Mouse (Mus musculus) megakaryocyte, embryonic 14.5 days (primary cell): Measurements from ENCODE around the gene Ece2. TPM values are rescaled to one million over a fixed set of nuclear protein-coding genes. Genes with fewer than 3 reads are reported as not detected.

ENCODE experiments used
- H3K27me3 ChIP-seq: replicated peaks from 2 replicates; pipeline ENCODE3; 2012; ENCODE audit warnings: inconsistent platforms
- H3K36me3 ChIP-seq: replicated peaks from 2 replicates; pipeline ENCODE3; 2012; ENCODE audit warnings: low read length, inconsistent platforms, mixed read lengths
- H3K4me1 ChIP-seq: 2 replicates; pipeline ENCODE4 v1.6.1; 2012; ENCODE audit warnings: inconsistent platforms
- H3K4me3 ChIP-seq: replicated peaks from 2 replicates; pipeline ENCODE3; 2012; ENCODE audit warnings: moderate library complexity, mild to moderate bottlenecking, inconsistent platforms
- H3K9me3 ChIP-seq: 2 replicates; pipeline ENCODE4 v1.6.1; 2012; ENCODE audit warnings: inconsistent platforms
- FLI1 ChIP-seq: IDR thresholded peaks from 2 replicates; pipeline ENCODE4 v1.6.1; 2012; ENCODE audit warnings: low read length, inconsistent platforms, mixed read lengths
- GATA1 ChIP-seq: IDR thresholded peaks from 3 replicates; pipeline ENCODE4 v1.6.1; 2012; ENCODE audit warnings: mixed read lengths, low read length, inconsistent platforms, borderline replicate concordance
- polyA plus RNA-seq: library from polyadenylated mRNA; stranded (reverse); fragments of >175 nt; gene quantifications from 2 replicates; pipeline ENCODE4 v1.2.3, GENCODE M21; 2012; ENCODE audit warnings: low replicate concordance; ENCODE audit not compliant: insufficient read depth

Ece2 gene
- polyA plus RNA-seq, 1 experiment = not detected

- Histone ChIP-seq H3K4me1 (peaks cover 48% of the 10 kb centered on the region), H3K4me3 (no peak overlapping the region), H3K9me3 (no peaks in the 10 kb centered on the region), H3K36me3 (peaks cover 68% of the 10 kb centered on the region), H3K27me3 (peaks cover 14% of the 10 kb centered on the region)
- no peak for TF ChIP-seq GATA1
- TF ChIP-seq FLI1 = no peak
These were observed 62.0 kb downstream of the Ece2 start for GRCm38 (mm10) chr16:20691617-20692016.

DNA sequence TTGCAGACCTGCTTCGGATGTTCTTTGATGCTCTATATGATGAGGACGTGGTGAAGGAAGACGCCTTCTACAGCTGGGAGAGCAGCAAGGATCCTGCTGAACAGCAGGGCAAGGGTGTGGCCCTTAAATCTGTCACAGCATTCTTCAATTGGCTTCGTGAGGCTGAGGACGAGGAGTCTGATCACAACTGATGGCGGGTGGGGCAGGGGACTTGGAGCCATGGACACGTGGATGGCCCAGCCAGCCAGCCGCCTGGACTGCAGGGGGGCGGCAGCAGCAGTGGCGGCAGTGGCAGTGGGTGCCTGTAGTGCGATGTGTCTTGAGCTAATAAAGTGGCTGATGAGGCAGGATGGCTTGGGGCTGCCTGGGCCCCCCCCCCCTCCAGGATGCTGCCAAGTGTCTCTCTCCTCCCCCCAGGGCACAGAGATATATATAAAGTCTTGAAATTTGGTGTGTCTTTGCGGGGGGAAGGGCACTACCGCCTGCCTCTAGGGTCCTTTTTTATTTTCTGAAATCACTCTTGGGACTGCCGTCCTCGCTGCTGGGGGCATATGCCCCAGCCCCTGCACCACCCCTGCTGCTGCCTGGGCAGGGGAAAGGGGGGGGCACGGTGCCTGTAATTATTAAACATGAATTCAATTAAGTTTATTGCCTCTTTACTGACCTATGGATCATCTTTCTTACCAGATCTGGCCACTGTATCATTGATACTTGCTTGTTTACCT is 62.8 kb downstream of the Ece2 start:
- Histone ChIP-seq H3K27me3 (peaks cover 16% of the 10 kb centered on the region), H3K4me3 (peak overlapping the region; percentile 16), H3K36me3 (peaks cover 60% of the 10 kb centered on the region), H3K9me3 (no peaks in the 10 kb centered on the region), H3K4me1 (peaks cover 48% of the 10 kb centered on the region)
- no peak for TF ChIP-seq GATA1

DNA sequence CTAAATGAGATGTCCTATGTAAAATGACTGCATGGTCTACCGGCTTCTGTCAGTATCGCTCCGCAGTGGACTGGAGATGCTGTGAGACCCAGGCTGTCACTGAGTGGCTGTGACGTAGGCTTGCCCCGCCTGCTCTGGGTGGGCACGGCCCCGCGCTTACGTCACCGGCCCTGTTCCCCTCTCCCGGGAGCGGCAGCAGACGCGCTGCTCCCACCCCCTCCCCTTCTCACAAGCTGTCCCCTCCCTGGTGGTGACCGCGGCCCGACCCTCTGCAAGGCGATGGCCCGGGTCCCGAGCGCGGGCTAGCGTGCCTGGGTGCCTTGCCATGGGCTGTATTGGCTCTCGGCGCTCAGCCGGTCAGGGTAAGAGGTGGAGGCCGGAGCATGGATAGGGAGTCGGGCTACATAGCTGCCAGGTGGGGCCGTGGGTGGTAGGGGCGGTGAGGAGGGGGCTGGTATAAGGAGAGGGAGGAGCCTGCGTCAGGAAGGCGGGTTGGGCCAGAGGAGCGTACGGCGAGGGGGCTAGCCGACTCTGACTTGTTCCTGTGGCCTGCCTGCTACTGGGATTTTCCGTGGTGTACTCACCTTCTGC is 63.6 kb downstream of the Ece2 start, which contains the start of gene Fam131a:
Gene Fam131a (plus strand): TSS at position 131 of the 591 bp plus-strand sequence.
- TF ChIP-seq GATA1 = no peak
- TF ChIP-seq FLI1 = no peak
- Histone ChIP-seq H3K27me3 (peaks cover 19% of the 10 kb centered on the region), H3K9me3 (no peaks in the 10 kb centered on the region), H3K36me3 (peaks cover 52% of the 10 kb centered on the region), H3K4me3 (peak within 1 kb of the TSS; percentile 90), H3K4me1 (peaks cover 48% of the 10 kb centered on the region)

GRCm38 (mm10) chr16:20694781-20695180 is 65.2 kb downstream of the Ece2 start:
- Histone ChIP-seq H3K36me3 (peaks cover 48% of the 10 kb centered on the region), H3K9me3 (no peaks in the 10 kb centered on the region), H3K27me3 (peaks cover 30% of the 10 kb centered on the region), H3K4me1 (peaks cover 50% of the 10 kb centered on the region), H3K4me3 (peak overlapping the region; percentile 89)
- TF ChIP-seq GATA1 (no peak), FLI1 (no peak)

DNA sequence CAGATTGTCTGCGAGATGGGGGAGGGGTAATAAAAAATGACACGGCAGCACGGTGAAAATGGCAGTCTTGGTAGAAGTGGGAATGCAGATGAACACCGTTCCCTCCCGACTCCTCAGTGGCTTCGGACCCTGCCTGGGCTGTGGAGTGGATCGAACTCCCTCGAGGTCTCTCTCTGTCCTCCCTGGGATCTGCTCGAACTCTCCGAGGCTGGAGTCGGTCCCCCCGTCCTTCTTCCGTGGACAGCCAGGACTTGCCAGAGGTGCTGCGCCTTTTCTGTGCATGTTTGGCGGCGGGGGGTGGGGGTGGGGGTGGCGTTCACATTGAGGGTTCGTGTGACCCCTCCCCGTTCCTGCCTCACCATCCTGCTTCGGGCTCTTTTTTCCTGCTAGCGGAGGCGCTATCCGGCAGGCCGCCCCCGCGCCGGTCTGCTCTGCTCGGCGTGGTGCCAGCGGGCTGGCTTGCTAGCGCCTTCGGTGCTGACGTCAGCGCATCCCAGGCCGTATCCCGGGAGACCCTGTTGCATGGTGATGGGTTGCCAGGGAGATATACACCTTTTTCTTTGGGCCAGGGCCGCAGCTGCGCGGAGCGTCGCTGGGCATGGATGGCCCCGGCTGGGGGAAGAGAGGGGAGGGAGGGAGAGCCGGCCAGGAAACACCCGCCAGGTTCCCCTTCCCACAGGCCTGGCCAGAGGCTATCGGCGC is 66.1 kb downstream of the Ece2 start:
- TF ChIP-seq GATA1 (no peak), FLI1 (no peak)
- peaks cover 44% of the 10 kb centered on the region for H3K36me3 ChIP-seq
- peak overlapping the region; percentile 89 for H3K4me3 ChIP-seq
- H3K4me1 ChIP-seq = peaks cover 48% of the 10 kb centered on the region
- no peaks in the 10 kb centered on the region for H3K9me3 ChIP-seq
- H3K27me3 ChIP-seq = peaks cover 35% of the 10 kb centered on the region

Other genes with a start within 250 kb of the Ece2 start
- 5.3 and 17.1 TPM in 2 replicates for gene Abcc5, start 203.4 kb upstream of the Ece2 start, polyA plus RNA-seq
- 5.9 and 9.1 TPM in 2 replicates for gene Eif2b5, start 131.0 kb upstream of the Ece2 start, polyA plus RNA-seq
- gene Dvl3, start 112.8 kb upstream of the Ece2 start, polyA plus RNA-seq = 21.1 and 45.9 TPM in 2 replicates
- gene Ap2m1, start 94.3 kb upstream of the Ece2 start, polyA plus RNA-seq = 49.0 and 228 TPM in 2 replicates
- 24.1 TPM in 1 of 2 replicates, not detected in the other for gene Abcf3, start 81.3 kb upstream of the Ece2 start, polyA plus RNA-seq
- gene Vwa5b2, start 40.4 kb upstream of the Ece2 start, polyA plus RNA-seq = not detected in 2 replicates
- gene Eef1akmt4, start 18.2 kb upstream of the Ece2 start, polyA plus RNA-seq = 5.4 and 20.7 TPM in 2 replicates
- gene Gm49333, start 18.2 kb upstream of the Ece2 start, polyA plus RNA-seq = not detected in 2 replicates
- 15.2 and 24.9 TPM in 2 replicates for gene Alg3, start 18.1 kb upstream of the Ece2 start, polyA plus RNA-seq
- gene Camk2n2, start 8.5 kb upstream of the Ece2 start, polyA plus RNA-seq = 2.3 and 5.9 TPM in 2 replicates
- gene Psmd2, start 21.8 kb downstream of the Ece2 start, polyA plus RNA-seq = 33.0 and 128 TPM in 2 replicates
- gene Eif4g1, start 38.5 kb downstream of the Ece2 start, polyA plus RNA-seq = 247 and 739 TPM in 2 replicates
- gene Fam131a, start 63.4 kb downstream of the Ece2 start, polyA plus RNA-seq = 7.9 and 8.6 TPM in 2 replicates
- gene Polr2h, start 87.8 kb downstream of the Ece2 start, polyA plus RNA-seq = 2.9 TPM in 1 of 2 replicates, not detected in the other
- gene Clcn2, start 87.9 kb downstream of the Ece2 start, polyA plus RNA-seq = 2.1 TPM in 1 of 2 replicates, not detected in the other
- gene Chrd, start 103.3 kb downstream of the Ece2 start, polyA plus RNA-seq = not detected in 2 replicates
- gene Thpo, start 104.7 kb downstream of the Ece2 start, polyA plus RNA-seq = not detected in 2 replicates